Comparison of ENCODE assay signal across 8 mouse cellular contexts in genomic region chr5:99905731-99906130, GRCm38 (mm10). TPM values are rescaled to one million over a fixed set of nuclear protein-coding genes. Genes with fewer than 3 reads are reported as not detected.
DNase-seq lines count a peak whose midpoint lies in the region; ATAC-seq and TF ChIP-seq lines count a peak whose summit lies in the region.

No protein-coding gene starts in this region.

- peak overlapping the region; percentile 37 for H3K27ac ChIP-seq in heart, embryonic 11.5 days (ENCODE audit: low read depth, low read length)
- no peak overlapping the region for H3K27ac ChIP-seq in stomach, embryonic 14.5 days (ENCODE audit: low read length)
- no peak overlapping the region for H3K27ac ChIP-seq in stomach, postnatal 0 days (replicated peaks)
- H3K27ac ChIP-seq in limb, embryonic 13.5 days: no peak overlapping the region
- H3K27ac ChIP-seq in stomach, embryonic 16.5 days (ENCODE audit: low read length): peak overlapping the region; percentile 35; the same call in 1 of the 2 replicates

- no peaks in the 10 kb centered on the region for H3K4me1 ChIP-seq in heart, embryonic 11.5 days (ENCODE audit: control insufficient read depth, insufficient read depth, low read length)
- no peaks in the 10 kb centered on the region for H3K4me1 ChIP-seq in stomach, embryonic 14.5 days (ENCODE audit: control insufficient read depth, insufficient read depth, low read length)
- H3K4me1 ChIP-seq in stomach, postnatal 0 days (replicated peaks; ENCODE audit: control insufficient read depth, insufficient read depth): no peaks in the 10 kb centered on the region
- no peaks in the 10 kb centered on the region for H3K4me1 ChIP-seq in limb, embryonic 13.5 days
- no peaks in the 10 kb centered on the region for H3K4me1 ChIP-seq in stomach, embryonic 16.5 days (ENCODE audit: control insufficient read depth, insufficient read depth, low read length)

- DNase-seq in heart, postnatal 36 days: no peak
- DNase-seq in stomach, postnatal 0 days (ENCODE audit: low spot score): no peak
- DNase-seq in spleen, adult 12 weeks (ENCODE audit: low spot score): no peak
- no peak for DNase-seq in gastrocnemius, postnatal 10 days

- TF ChIP-seq CTCF in stomach, postnatal 0 days (IDR thresholded peaks at IDR 0.05; ENCODE audit: low read depth): no peak

- H3K4me2 ChIP-seq in heart, embryonic 11.5 days: no peak overlapping the region
- H3K4me2 ChIP-seq in stomach, embryonic 14.5 days (replicated peaks; ENCODE audit: low read depth, low read length): no peak overlapping the region
- H3K4me2 ChIP-seq in stomach, postnatal 0 days (replicated peaks; ENCODE audit: low read depth): no peak overlapping the region; the same call in 1 of the 2 replicates
- no peak overlapping the region for H3K4me2 ChIP-seq in limb, embryonic 13.5 days (replicated peaks)
- H3K4me2 ChIP-seq in stomach, embryonic 16.5 days (ENCODE audit: low read depth, low read length): peak overlapping the region; percentile 73; the same call in 1 of the 2 replicates

- no peaks in the 10 kb centered on the region for H3K27me3 ChIP-seq in heart, embryonic 11.5 days (ENCODE audit: control insufficient read depth, insufficient read depth, low read length)
- H3K27me3 ChIP-seq in stomach, embryonic 14.5 days (ENCODE audit: control insufficient read depth, insufficient read depth, low read length): no peaks in the 10 kb centered on the region
- no peaks in the 10 kb centered on the region for H3K27me3 ChIP-seq in stomach, postnatal 0 days (ENCODE audit: control insufficient read depth, insufficient read depth, low read length)
- peaks cover 9% of the 10 kb centered on the region; the same call in 1 of the 2 replicates for H3K27me3 ChIP-seq in limb, embryonic 13.5 days
- no peaks in the 10 kb centered on the region for H3K27me3 ChIP-seq in stomach, embryonic 16.5 days (ENCODE audit: control insufficient read depth, insufficient read depth, low read length)

- no peak overlapping the region for H3K9ac ChIP-seq in heart, embryonic 11.5 days (ENCODE audit: low read depth, low read length)
- H3K9ac ChIP-seq in stomach, embryonic 14.5 days (replicated peaks; ENCODE audit: low read depth, low read length): no peak overlapping the region
- no peak overlapping the region for H3K9ac ChIP-seq in stomach, postnatal 0 days (ENCODE audit: low read length)
- H3K9ac ChIP-seq in limb, embryonic 13.5 days: no peak overlapping the region
- H3K9ac ChIP-seq in stomach, embryonic 16.5 days (ENCODE audit: low read length): no peak overlapping the region

- 63% methylated on average over 7 of the region's 7 CpGs for WGBS in heart, embryonic 11.5 days (ENCODE audit: insufficient replicate concordance)
- WGBS in stomach, embryonic 14.5 days: 57% methylated on average over 7 of the region's 7 CpGs
- 63% methylated on average over 7 of the region's 7 CpGs for WGBS in stomach, postnatal 0 days
- 59% methylated on average over 7 of the region's 7 CpGs for WGBS in limb, embryonic 13.5 days
- WGBS in stomach, embryonic 16.5 days: 55% methylated on average over 7 of the region's 7 CpGs

- intact Hi-C loops in heart, postnatal 36 days (cut with DNase I): no loop called here

- H3K36me3 ChIP-seq in heart, embryonic 11.5 days (ENCODE audit: control insufficient read depth, insufficient read depth, low read length): no peaks in the 10 kb centered on the region
- H3K36me3 ChIP-seq in stomach, embryonic 14.5 days (ENCODE audit: control insufficient read depth, insufficient read depth, low read length): no peaks in the 10 kb centered on the region
- no peaks in the 10 kb centered on the region for H3K36me3 ChIP-seq in stomach, postnatal 0 days (ENCODE audit: control insufficient read depth, insufficient read depth, low read length)
- H3K36me3 ChIP-seq in limb, embryonic 13.5 days: no peaks in the 10 kb centered on the region
- H3K36me3 ChIP-seq in stomach, embryonic 16.5 days (ENCODE audit: control insufficient read depth, insufficient read depth, low read length): no peaks in the 10 kb centered on the region

- peak overlapping the region; percentile 51; the same call in 1 of the 2 replicates for H3K4me3 ChIP-seq in heart, embryonic 11.5 days (ENCODE audit: low read depth, low read length)
- H3K4me3 ChIP-seq in stomach, embryonic 14.5 days (ENCODE audit: low read depth, low read length): peak overlapping the region; percentile 45; the same call in 1 of the 2 replicates
- H3K4me3 ChIP-seq in stomach, postnatal 0 days (ENCODE audit: low read depth, low read length): no peak overlapping the region
- H3K4me3 ChIP-seq in limb, embryonic 13.5 days: 0 out of 2 replicates have a peak overlapping the region, but pooled peaks have one; percentile 60
- peak overlapping the region; percentile 62 for H3K4me3 ChIP-seq in stomach, embryonic 16.5 days (replicated peaks; ENCODE audit: low read length)

- no peaks in the 10 kb centered on the region for H3K9me3 ChIP-seq in heart, embryonic 11.5 days (replicated peaks; ENCODE audit: control insufficient read depth, low read length)
- H3K9me3 ChIP-seq in stomach, embryonic 14.5 days (ENCODE audit: control insufficient read depth, low read depth, low read length): no peaks in the 10 kb centered on the region
- H3K9me3 ChIP-seq in stomach, postnatal 0 days (ENCODE audit: control insufficient read depth, low read length): no peaks in the 10 kb centered on the region
- H3K9me3 ChIP-seq in limb, embryonic 13.5 days: no peaks in the 10 kb centered on the region
- H3K9me3 ChIP-seq in stomach, embryonic 16.5 days (replicated peaks; ENCODE audit: control insufficient read depth, low read length): no peaks in the 10 kb centered on the region

- TF ChIP-seq EP300 in stomach, postnatal 0 days (optimal IDR thresholded peaks at IDR 0.05): no peak

- ATAC-seq in heart, embryonic 11.5 days (replicated peaks; ENCODE audit: insufficient number of reproducible peaks, low FRiP score, low TSS enrichment): no peak
- ATAC-seq in stomach, embryonic 14.5 days (ENCODE audit: insufficient number of reproducible peaks, insufficient read depth, low FRiP score, low read depth): no peak
- ATAC-seq in stomach, postnatal 0 days (ENCODE audit: low FRiP score, low TSS enrichment): no peak
- ATAC-seq in limb, embryonic 13.5 days (ENCODE audit: low FRiP score, low read depth): no peak
- ATAC-seq in stomach, embryonic 16.5 days (ENCODE audit: insufficient read depth, low FRiP score): no peak

RNA-seq across cellular contexts. Expression of gene Vamp9, which starts 0.3 kb away (rescaled TPM):
- 0.64 and 0.72 TPM in 2 replicates for polyA plus RNA-seq in heart, embryonic 11.5 days (2014; fragmentation: Nextera tagmentation; extraction: Ambion mirVana)
- total RNA-seq in heart, postnatal 36 days (2021): not detected
- 0.30 TPM in 1 of 2 replicates, not detected in the other for polyA plus RNA-seq in stomach, embryonic 14.5 days (2014; fragmentation: Nextera tagmentation; extraction: Ambion mirVana)
- 0.15 and 0.21 TPM in 2 replicates for polyA plus RNA-seq in stomach, postnatal 0 days (2015; fragmentation: Nextera tagmentation; extraction: Ambion mirVana)
- polyA plus RNA-seq in limb, embryonic 13.5 days (2015; fragmentation: Nextera tagmentation; extraction: Ambion mirVana): 0.31 and 0.57 TPM in 2 replicates
- not detected in 2 replicates for polyA plus RNA-seq in stomach, embryonic 16.5 days (2015; fragmentation: Nextera tagmentation; extraction: Ambion mirVana)
- total RNA-seq in gastrocnemius, postnatal 10 days (2021): under 1 TPM; 0.49 to 0.56 TPM

Comparison
In these comparisons a context has a peak if more than half of its experiments do, and no peak if none do; other contexts are left out.
1. H3K27ac ChIP-seq: peak in heart, embryonic 11.5 days (single experiment) and stomach, embryonic 16.5 days (single experiment); none in stomach, embryonic 14.5 days (single experiment), stomach, postnatal 0 days (single experiment) and limb, embryonic 13.5 days (single experiment).